Mouse (Mus musculus) T-helper 2 cell (primary cell): ENCODE data around the gene Pcgf5.

ENCODE experiments used
- in situ Hi-C: fragments of 300-600 bp; cut with MboI, MseI; formaldehyde crosslinking; loops from one replicate; pipeline ENCODE4 v1.15.1; 2025; ENCODE audit warnings: high pct_unique_total_duplicates

The Pcgf5 gene

GRCm38 (mm10) chr19:36348161-36348800 is at the start of gene Pcgf5:
TSS of gene Pcgf5 (plus strand) at chr19:36348309.
- in situ Hi-C loops = no loop called here

DNA sequence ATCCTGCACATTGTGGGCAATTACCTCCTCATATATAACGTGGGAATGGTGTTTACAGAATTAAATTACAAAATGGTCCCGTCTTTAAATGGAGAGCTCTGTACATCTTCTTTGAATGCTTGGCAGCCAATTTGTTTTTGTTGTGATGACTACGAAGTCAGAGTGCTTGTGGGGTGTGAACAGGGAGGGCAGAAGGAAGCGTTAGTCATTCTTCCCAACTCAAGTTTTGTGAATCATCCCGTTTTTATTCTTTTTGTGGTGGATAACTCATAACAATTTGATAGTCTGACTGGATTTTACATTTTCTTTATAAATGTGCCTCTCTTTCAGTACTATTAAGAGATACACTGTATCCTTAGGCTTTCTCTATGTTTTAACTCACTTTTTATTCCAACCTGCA is 42.6 kb upstream of the Pcgf5 start:
- in situ Hi-C loops = no loop called here

GRCm38 (mm10) chr19:36314010-36314409 is 34.1 kb upstream of the Pcgf5 start:
- in situ Hi-C loops = no loop called here

DNA sequence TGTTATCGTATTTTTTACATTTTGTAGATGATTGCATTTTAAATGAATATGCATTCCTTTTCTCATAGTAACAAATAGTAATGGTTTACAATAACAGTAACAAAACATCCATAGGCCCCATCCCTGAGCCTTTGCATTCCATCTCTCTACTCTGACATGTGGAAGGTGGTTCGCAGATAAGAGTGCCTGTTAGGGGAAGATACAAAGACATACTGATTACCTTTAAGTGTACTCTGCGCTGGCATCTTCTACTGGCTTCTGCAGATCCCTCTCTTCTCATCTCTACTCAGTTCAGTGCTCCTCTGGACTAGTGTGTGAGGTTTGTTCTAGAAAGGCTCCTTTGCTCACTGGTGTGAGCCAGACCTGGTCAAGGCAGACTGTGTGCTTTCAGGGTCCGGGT is 28.4 kb upstream of the Pcgf5 start:
- in situ Hi-C loops = loop anchor here (10.0 kb wide), 1 partner anchor 1175 kb away; no protein-coding TSS in a partner anchor

DNA sequence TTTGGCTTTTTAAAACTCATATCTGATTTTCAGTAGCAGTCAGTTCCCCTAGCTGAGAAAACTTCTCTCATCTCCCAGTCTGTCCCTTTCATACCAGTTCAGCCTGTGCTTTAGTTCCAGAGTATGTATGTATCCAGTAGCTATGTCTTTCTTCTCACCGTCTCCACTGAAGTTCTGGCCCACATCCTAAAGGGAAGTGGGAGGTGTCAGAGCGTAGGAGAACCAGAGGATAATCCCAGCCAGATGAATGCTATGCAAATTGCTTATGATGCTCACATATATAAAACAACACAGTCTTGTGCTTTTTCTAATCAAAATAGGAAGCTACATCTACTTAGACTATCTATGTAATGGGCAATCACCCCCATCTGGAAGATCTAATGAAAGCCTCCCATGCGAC is 27.0 kb upstream of the Pcgf5 start:
- in situ Hi-C loops = loop anchor here (10.0 kb wide), 1 partner anchor 1176 kb away; no protein-coding TSS in a partner anchor

- in situ Hi-C loops = loop anchor here (10.0 kb wide), 1 partner anchor 1179 kb away; no protein-coding TSS in a partner anchor
Observed at GRCm38 (mm10) chr19:36323326-36323725, 24.8 kb upstream of the Pcgf5 start.

DNA sequence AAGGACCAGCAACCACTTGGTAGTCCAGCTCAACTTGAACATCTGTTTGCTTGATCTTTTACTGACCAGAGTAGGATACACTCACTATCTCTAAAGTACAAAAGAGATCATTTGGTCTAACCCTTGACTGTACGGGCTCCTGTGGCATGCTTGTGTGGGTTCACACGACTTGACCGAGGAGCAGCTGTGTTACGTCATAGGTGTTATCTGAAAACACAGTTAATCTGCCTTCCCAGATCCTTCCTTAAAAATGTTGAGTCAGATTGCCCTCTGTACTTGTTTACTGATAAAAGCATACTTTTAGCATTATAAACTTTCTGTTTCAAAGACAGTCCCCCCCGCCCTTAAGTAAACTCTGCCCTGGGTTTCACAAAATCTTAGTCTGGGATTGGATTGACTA is 19.4 kb upstream of the Pcgf5 start:
- in situ Hi-C loops = loop anchor here (10.0 kb wide), 1 partner anchor 1184 kb away; no protein-coding TSS in a partner anchor

DNA sequence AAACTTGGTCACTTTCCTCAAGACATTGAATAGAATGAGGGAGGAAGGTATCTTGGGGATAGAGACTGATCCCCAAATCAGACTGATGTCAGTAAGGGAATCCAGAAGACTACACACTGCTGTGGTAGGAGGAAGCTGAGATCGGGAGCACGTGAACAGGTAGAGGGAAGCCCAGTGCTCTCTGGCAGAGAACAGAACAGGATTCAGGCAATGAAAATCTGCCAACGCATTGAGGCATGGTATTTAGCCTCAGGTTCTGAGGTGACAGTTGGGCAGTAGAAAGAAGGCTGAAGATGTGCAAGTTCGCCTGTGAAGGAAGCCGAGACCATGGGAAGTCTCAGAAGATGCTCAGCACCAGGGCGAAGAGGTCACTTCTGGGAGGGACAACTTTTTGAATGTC is 733 bp upstream of the Pcgf5 start:
- in situ Hi-C loops = no loop called here

GRCm38 (mm10) chr19:36347831-36348160 is 313 bp upstream of the Pcgf5 start:
- in situ Hi-C loops = no loop called here

DNA sequence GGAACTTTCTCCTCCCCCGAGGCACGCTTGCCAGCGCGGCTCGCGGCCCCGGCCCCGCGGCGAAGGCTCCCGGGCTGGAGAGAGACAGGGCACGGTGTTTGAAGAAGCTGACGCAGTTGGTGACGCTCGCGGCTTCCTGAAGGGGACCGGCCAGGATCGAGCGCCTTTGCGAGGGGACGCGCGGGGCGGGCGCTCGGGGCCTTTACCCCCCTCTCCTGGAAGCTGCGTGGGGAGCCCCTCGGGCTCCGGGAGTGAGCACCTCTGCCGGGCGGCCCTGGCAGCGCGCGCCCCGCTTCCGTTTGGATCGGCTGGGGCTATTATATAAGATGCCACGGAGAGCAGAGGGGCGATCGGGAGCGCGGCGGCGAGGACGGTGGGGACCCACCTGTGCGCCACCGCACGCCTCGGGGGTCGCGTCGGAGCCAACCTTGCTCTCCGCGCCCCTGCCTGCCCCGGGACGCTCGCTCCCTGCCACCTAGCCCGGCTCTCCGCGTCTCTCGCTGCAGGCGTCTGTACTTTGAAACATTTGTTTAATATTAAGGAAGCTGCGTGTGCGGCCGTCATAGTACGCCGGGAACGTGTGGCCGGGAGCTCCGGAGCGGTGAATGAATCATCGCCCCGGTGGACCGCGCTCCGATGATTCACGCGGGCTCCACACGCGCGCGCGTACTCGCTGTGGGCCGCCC is 835 bp downstream of the Pcgf5 start:
- in situ Hi-C loops = no loop called here

GRCm38 (mm10) chr19:36349487-36349955 is 1.4 kb downstream of the Pcgf5 start:
- in situ Hi-C loops = no loop called here

GRCm38 (mm10) chr19:36350181-36350580 is 2.1 kb downstream of the Pcgf5 start:
- in situ Hi-C loops = no loop called here

DNA sequence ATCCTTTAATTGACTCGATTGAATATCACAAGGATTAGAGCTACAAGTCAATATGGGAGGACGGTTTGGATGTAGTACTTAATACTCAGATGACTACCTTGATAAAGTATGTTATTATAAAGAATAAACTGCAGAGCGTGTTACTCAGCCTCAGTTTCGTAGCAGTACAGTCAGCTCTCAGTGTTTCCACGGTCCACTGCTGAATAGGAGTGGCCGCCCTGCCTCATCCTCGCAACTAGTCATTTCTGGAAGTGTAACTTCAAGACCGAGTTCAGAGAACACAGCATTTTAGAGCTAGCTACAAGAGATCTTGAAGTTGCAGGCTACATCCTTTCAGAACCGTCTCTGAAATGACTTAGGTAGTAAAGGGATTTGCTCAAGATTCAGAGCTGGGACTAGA is 2.8 kb downstream of the Pcgf5 start:
- in situ Hi-C loops = no loop called here

DNA sequence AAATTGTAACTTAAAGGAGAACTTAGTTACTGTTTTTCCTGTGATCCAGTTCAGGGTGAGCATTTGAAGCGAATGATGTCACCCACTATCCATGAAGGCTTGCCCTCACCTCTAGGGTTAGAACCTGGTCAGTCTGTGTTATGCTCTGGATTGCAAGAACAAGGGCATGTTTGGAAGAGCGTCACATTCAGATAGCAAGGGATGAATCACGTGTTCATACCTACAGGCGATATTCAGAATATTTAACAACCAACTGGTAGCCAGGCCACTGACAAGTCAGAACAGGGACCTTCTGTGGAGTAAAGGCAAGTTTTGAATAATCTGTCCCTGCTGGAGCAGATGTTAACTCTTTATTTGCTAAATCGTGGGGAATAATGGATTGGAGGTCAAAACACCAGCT is 14.4 kb downstream of the Pcgf5 start:
- in situ Hi-C loops = no loop called here

DNA sequence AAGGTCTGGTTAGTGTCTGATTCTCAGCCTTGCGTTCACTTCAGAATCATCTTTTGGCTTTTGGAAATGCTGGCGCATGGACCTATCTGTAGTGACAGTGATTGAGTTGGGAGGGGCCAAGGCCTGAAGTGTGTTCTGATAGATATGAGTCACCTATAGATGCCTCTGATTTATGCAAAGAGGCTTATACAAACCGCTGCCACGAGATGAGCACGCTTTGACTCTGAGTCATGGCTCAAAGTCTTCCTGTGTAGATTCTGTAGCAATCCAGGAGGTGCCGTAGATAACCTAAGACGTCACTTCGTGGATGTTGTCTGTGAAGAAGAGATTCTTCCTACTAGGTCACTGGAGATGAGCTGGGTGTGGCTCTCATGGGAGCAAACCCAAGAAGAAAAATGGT is 16.6 kb downstream of the Pcgf5 start:
- in situ Hi-C loops = no loop called here

- in situ Hi-C loops = no loop called here
Observed at GRCm38 (mm10) chr19:36371478-36371877, 23.4 kb downstream of the Pcgf5 start.

DNA sequence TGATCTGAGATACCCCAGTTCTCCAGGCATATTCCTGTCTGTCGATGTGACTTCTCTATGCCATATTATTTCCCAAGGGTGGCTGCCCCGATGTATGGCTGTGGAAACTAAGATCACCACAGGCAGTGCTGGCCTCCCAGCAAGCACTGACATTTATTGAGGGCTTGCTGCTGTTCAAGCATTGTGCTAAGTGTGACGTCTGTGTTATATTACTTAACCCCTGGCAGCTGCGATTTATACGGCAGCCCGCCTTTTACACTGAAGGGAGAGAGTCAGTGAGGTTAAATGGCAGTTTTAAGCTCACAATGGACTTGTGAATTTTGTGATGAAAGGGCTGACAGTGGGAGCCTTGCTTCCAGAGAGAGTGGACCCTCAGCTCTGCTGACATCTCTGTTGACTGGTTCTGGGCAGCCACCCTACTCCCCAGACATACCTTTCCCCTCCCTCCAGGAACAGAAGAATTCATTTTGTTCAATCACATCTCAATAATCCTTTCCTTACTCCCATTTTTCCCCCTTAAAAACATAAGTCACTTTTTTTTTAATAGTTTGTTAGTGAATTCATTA is 25.0 kb downstream of the Pcgf5 start:
- in situ Hi-C loops = no loop called here

- in situ Hi-C loops = no loop called here
Observed at GRCm38 (mm10) chr19:36375200-36375783, 27.2 kb downstream of the Pcgf5 start.

DNA sequence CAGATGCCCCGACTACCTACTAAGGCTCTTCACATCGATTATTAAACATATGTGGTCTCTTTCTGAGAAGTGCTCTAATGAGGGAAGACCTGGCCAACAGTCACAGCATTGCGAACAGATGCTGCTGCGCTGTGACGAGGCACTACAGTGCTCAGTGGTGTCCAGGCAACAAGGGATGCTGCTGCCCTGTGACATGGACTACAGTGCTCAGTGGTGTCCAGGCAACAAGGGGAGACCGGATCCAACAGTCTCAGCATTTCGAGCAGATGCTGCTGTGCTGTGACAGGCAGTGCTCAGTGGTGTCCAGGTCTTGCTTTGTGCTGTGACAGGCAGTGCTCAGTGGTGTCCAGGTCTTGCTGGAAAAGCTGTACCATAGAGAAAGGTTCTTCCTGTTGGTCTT is 29.6 kb downstream of the Pcgf5 start:
- in situ Hi-C loops = no loop called here

GRCm38 (mm10) chr19:36378511-36379232 is 30.6 kb downstream of the Pcgf5 start:
- in situ Hi-C loops = no loop called here

GRCm38 (mm10) chr19:36382901-36383300 is 34.8 kb downstream of the Pcgf5 start:
- in situ Hi-C loops = no loop called here

DNA sequence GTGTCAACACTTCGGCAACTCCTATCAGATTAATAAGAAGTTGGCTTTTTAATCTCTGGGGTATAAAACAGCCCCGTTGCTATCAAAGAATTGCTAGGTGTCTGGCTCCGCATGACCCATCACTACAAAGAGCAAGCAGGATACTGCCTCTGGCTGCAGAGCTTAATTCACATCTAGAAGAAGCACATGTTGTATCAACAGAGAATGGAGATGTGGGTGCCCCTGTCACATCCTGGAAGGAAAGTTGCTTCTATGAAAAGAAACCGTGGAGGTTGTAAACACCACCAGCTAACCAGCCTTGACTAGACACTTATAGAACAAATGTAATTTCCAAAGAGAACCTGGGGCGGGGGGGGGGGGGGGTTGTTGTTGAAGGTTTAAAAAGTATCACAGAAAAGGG is 35.9 kb downstream of the Pcgf5 start:
- in situ Hi-C loops = no loop called here
